In the genomic region with DNA sequence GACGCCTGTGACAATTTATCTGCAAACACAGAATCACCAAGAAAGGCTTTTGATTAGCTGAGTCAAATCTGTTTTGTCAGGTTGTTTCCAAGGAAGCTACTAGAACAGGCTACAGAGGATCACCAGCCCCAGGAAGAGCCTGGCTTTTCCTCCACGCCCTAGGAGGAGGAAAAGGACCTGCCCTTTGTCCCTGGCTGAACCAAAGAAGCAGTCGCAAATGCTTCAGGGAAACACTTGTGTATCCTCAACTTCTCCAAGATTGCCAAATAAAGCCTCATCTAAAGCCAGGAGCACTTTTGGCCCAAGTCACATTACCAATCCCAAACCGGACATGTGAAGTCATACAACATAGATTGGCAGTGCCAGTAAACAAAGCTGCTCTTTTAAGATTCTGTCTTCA, we compare ENCODE assay signal across 14 mouse cellular contexts. TPM values are rescaled to one million over a fixed set of nuclear protein-coding genes. Genes with fewer than 3 reads are reported as not detected.
DNase-seq lines count a peak whose midpoint lies in the region; ATAC-seq and TF ChIP-seq lines count a peak whose summit lies in the region.
"Had no signal": no experiment of that assay in that cellular context is flagged by ENCODE, and none has a peak within 500 bp of the region (broad histone marks: within the 10 kb centered on the region; RNA-seq: fewer than 3 reads in every experiment).

No protein-coding gene starts in this region.

- ATAC-seq in erythroid progenitor cell, adult 5-6 weeks (replicated peaks; ENCODE audit: low FRiP score, poor library complexity, severe bottlenecking) = no peak
- ATAC-seq: forebrain, embryonic 13.5 days; liver, embryonic 12.5 days had no signal

- no peak for TF ChIP-seq CTCF in lung, adult 2 months (IDR thresholded peaks at IDR 0.05; ENCODE audit: insufficient read depth, low read length)

- no peak overlapping the region for H3K4me3 ChIP-seq in lung, adult 2 months (replicated peaks; ENCODE audit: extremely low read depth, low read depth, low read length)
- H3K4me3 ChIP-seq: forebrain, embryonic 13.5 days; liver, embryonic 12.5 days had no signal

- H3K4me1 ChIP-seq in lung, adult 2 months (ENCODE audit: control insufficient read depth, insufficient read depth, low read length) = peaks cover 6% of the 10 kb centered on the region; the same call in 1 of the 2 replicates
- H3K4me1 ChIP-seq: forebrain, embryonic 13.5 days; liver, embryonic 12.5 days had no signal

- peak; percentile 6 for DNase-seq in adrenal gland, adult 2 months
- no peak for DNase-seq in adrenal gland, postnatal 4 days (ENCODE audit: low spot score in 2 of 2)
- DNase-seq in heart, adult 9 months (ENCODE audit: low spot score in 2 of 2) = peak; percentile 54 to 73
- DNase-seq in heart, postnatal 36 days = no peak
- DNase-seq in lung, postnatal 10 days = peak; percentile 14
- DNase-seq in lung, adult 2 months = no peak
- no peak for DNase-seq in urinary bladder, postnatal 10 days (ENCODE audit: low spot score)
- DNase-seq: cerebellum, adult 9-11 months; left cerebral cortex, postnatal 4 days; midbrain, embryonic 14.5 days; spleen, adult 18-20 months had no signal

- intact Hi-C loops in heart, postnatal 36 days (cut with DNase I) = no loop called here

- 28% methylated on average over 4 of the region's 4 CpGs for WGBS in lung, adult 2 months

- no peak for TF ChIP-seq POLR2A in lung, adult 2 months (IDR thresholded peaks at IDR 0.05; ENCODE audit: borderline replicate concordance, extremely low read depth, low read depth, low read length)

RNA-seq across cellular contexts. Expression of a gene that starts 41.7 kb away (rescaled TPM):
- 1 to 10 TPM; 4.1 to 4.4 TPM for total RNA-seq in adrenal gland, adult 2 months (2021)
- polyA plus RNA-seq in adrenal gland, adult 2 months (2012; rRNA removed) = 3.2 and 3.4 TPM in 2 replicates
- total RNA-seq in adrenal gland, postnatal 4 days (2021) = 1 to 10 TPM; 8.2 to 8.5 TPM
- 1 to 10 TPM; 3.4 to 3.7 TPM for total RNA-seq in heart, postnatal 36 days (2021)
- 1.7 and 1.8 TPM in 2 replicates for polyA plus RNA-seq in lung, adult 2 months (2012; rRNA removed)
- not detected in 2 replicates for total RNA-seq in erythroid progenitor cell, adult 5-6 weeks (2015; ENCODE audit: low replicate concordance)
- total RNA-seq in erythroid progenitor cell, adult 5-6 weeks (2017; ENCODE audit: low replicate concordance) = 0.83 TPM in 1 of 2 replicates, not detected in the other

Comparison
In these comparisons a context has a peak if more than half of its experiments do, and no peak if none do; other contexts are left out.
1. DNase-seq: peak in adrenal gland, adult 2 months (single experiment), heart, adult 9 months (2 of 2) and lung, postnatal 10 days (single experiment); none in adrenal gland, postnatal 4 days (0 of 2), heart, postnatal 36 days (0 of 2), lung, adult 2 months (single experiment) and urinary bladder, postnatal 10 days (single experiment).